Mouse (Mus musculus) thymus, postnatal 4 days (tissue): Measurements from ENCODE around the gene Il17re.
A peak's percentile ranks its signal among the peaks of the same experiment; 100 is the strongest.

Source experiments
- DNase-seq: peaks from one replicate; pipeline ENCODE4 v3.0.0; 2021

Il17re gene

GRCm38 (mm10) chr6:113457952-113458534 is at the start of gene Il17re:
Gene Il17re (plus strand): TSS chr6:113458484.
- peak; percentile 62 for DNase-seq

- DNase-seq = no peak
Measured at GRCm38 (mm10) chr6:113410001-113410400, 48.3 kb upstream of the Il17re start.

- no peak for DNase-seq
Measured at GRCm38 (mm10) chr6:113416416-113416815, 41.9 kb upstream of the Il17re start.

GRCm38 (mm10) chr6:113418441-113419198 is 39.7 kb upstream of the Il17re start:
- DNase-seq = peak; percentile 52

- DNase-seq = peak; percentile 100
Measured at GRCm38 (mm10) chr6:113419199-113419587, 39.1 kb upstream of the Il17re start, which contains the start of gene Rpusd3. Gene Rpusd3 (minus strand): TSS chr6:113419340.

GRCm38 (mm10) chr6:113423000-113423399 is 35.3 kb upstream of the Il17re start:
- DNase-seq = no peak

GRCm38 (mm10) chr6:113424187-113424586 is 34.1 kb upstream of the Il17re start:
- DNase-seq = no peak

- DNase-seq = no peak
Measured at GRCm38 (mm10) chr6:113426696-113427095, 31.6 kb upstream of the Il17re start.

GRCm38 (mm10) chr6:113427397-113427796 is 30.9 kb upstream of the Il17re start:
- peak; percentile 80 for DNase-seq

- DNase-seq = no peak
Measured at GRCm38 (mm10) chr6:113428006-113428405, 30.3 kb upstream of the Il17re start.

GRCm38 (mm10) chr6:113429965-113430364 is 28.3 kb upstream of the Il17re start:
- DNase-seq = no peak

GRCm38 (mm10) chr6:113430846-113431245 is 27.4 kb upstream of the Il17re start:
- no peak for DNase-seq

- no peak for DNase-seq
Measured at GRCm38 (mm10) chr6:113431801-113432200, 26.5 kb upstream of the Il17re start.

- no peak for DNase-seq
Measured at GRCm38 (mm10) chr6:113433661-113434060, 24.6 kb upstream of the Il17re start.

GRCm38 (mm10) chr6:113434691-113435090 is 23.6 kb upstream of the Il17re start:
- DNase-seq = no peak

- DNase-seq = no peak
Measured at GRCm38 (mm10) chr6:113435664-113436205, 22.5 kb upstream of the Il17re start, which contains the start of gene Cidec. Gene Cidec (minus strand): TSS chr6:113435760.

GRCm38 (mm10) chr6:113437135-113437534 is 21.1 kb upstream of the Il17re start:
- DNase-seq = no peak

GRCm38 (mm10) chr6:113438721-113439430 is 19.4 kb upstream of the Il17re start:
- no peak for DNase-seq

- DNase-seq = no peak
Measured at GRCm38 (mm10) chr6:113440686-113441085, 17.6 kb upstream of the Il17re start.

- DNase-seq = peak; percentile 89
Measured at GRCm38 (mm10) chr6:113441147-113441680, 17.1 kb upstream of the Il17re start.

GRCm38 (mm10) chr6:113442087-113442441 is 16.2 kb upstream of the Il17re start:
- DNase-seq = no peak

- peak; percentile 90 for DNase-seq
Measured at GRCm38 (mm10) chr6:113442442-113443090, 15.7 kb upstream of the Il17re start, which contains the start of gene Jagn1. Gene Jagn1 (plus strand): TSS chr6:113442569.

GRCm38 (mm10) chr6:113443091-113443490 is 15.2 kb upstream of the Il17re start:
- no peak for DNase-seq
